Mouse (Mus musculus): ENCODE data around the gene 2310011J03Rik. TPM values are rescaled to one million over a fixed set of nuclear protein-coding genes. Genes with fewer than 3 reads are reported as not detected.
A peak's percentile ranks its signal among the peaks of the same experiment; 100 is the strongest.

Gene 2310011J03Rik
- polyA plus RNA-seq, 1 experiment from 2014 or later = 49.2 TPM

GRCm38 (mm10) chr10:80344131-80344661 is 23.9 kb upstream of the 2310011J03Rik start:
- Histone ChIP-seq H3K4me2 (ENCODE audit: low read depth, low read length) (peak overlapping the region; percentile 42), H3K4me1 (replicated peaks; ENCODE audit: control insufficient read depth, insufficient read depth, low read length) (peaks cover 49% of the 10 kb centered on the region), H3K9ac (ENCODE audit: low read length) (no peak overlapping the region; the same call in 1 of the 2 replicates), H3K36me3 (ENCODE audit: control insufficient read depth, insufficient read depth, low read length) (no peaks in the 10 kb centered on the region), H3K27me3 (ENCODE audit: control insufficient read depth, insufficient read depth, low read depth, low read length) (peaks cover 73% of the 10 kb centered on the region), H3K4me3 (ENCODE audit: low read length) (peak overlapping the region; percentile 19; the same call in 1 of the 2 replicates), H3K9me3 (ENCODE audit: control insufficient read depth, low read length) (no peaks in the 10 kb centered on the region), H3K27ac (ENCODE audit: low read length) (peak overlapping the region; percentile 48; the same call in 1 of the 2 replicates)
- no peak for ATAC-seq (ENCODE audit: low read depth)
- 53% methylated on average over 9 of the region's 9 CpGs for WGBS

DNA sequence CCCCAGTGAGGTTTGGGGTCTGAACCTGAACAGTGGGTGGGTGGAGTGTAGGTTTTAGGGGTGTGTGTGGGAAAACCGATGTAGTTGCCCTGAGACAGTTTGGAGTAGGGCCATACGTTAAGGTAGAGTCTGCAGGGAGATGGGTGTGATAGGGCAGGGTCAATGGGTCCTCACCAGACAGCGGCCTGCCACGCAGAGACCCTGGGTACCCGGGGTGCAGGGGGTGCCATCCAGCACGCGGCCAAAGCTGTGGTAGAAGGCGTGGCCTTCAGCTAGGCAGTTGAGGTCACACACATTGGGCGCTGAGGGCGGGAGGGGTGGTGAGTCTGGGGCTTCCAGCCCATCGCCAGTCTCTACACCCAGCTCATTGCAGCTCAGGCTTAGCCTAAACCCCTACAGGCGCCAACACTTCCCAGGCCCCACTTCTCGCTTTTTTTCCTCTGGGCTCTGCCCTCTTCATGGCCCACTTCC is 23.1 kb upstream of the 2310011J03Rik start:
- Histone ChIP-seq H3K36me3 (ENCODE audit: control insufficient read depth, insufficient read depth, low read length) (no peaks in the 10 kb centered on the region), H3K4me3 (ENCODE audit: low read length) (peak overlapping the region; percentile 40), H3K27me3 (ENCODE audit: control insufficient read depth, insufficient read depth, low read depth, low read length) (peaks cover 66% of the 10 kb centered on the region), H3K4me1 (replicated peaks; ENCODE audit: control insufficient read depth, insufficient read depth, low read length) (peaks cover 42% of the 10 kb centered on the region), H3K9me3 (ENCODE audit: control insufficient read depth, low read length) (no peaks in the 10 kb centered on the region), H3K9ac (ENCODE audit: low read length) (peak overlapping the region; percentile 54), H3K27ac (ENCODE audit: low read length) (peak overlapping the region; percentile 48; the same call in 1 of the 2 replicates), H3K4me2 (ENCODE audit: low read depth, low read length) (peak overlapping the region; percentile 55)
- WGBS = 30% methylated on average over 13 of the region's 13 CpGs
- ATAC-seq (ENCODE audit: low read depth) = peak; percentile 7

GRCm38 (mm10) chr10:80342749-80343424 is 22.6 kb upstream of the 2310011J03Rik start:
- under 1% methylated on average over 30 of the region's 33 CpGs for WGBS
- 0 out of 2 replicates have a peak overlapping the region, but pooled peaks have one; percentile 48 for H3K27ac ChIP-seq (ENCODE audit: low read length)

GRCm38 (mm10) chr10:80342305-80342748 is 22.0 kb upstream of the 2310011J03Rik start:
- Histone ChIP-seq H3K4me1 (replicated peaks; ENCODE audit: control insufficient read depth, insufficient read depth, low read length) (peaks cover 30% of the 10 kb centered on the region), H3K9ac (ENCODE audit: low read length) (no peak overlapping the region)
- no peak for ATAC-seq (ENCODE audit: low read depth)

More at GRCm38 (mm10) chr10:80342749-80343424, 22.6 kb upstream of the 2310011J03Rik start:
- Histone ChIP-seq H3K4me3 (ENCODE audit: low read length) (peak overlapping the region; percentile 40), H3K9me3 (ENCODE audit: control insufficient read depth, low read length) (no peaks in the 10 kb centered on the region), H3K9ac (ENCODE audit: low read length) (peak overlapping the region; percentile 54), H3K4me2 (ENCODE audit: low read depth, low read length) (peak overlapping the region; percentile 55), H3K36me3 (ENCODE audit: control insufficient read depth, insufficient read depth, low read length) (no peaks in the 10 kb centered on the region), H3K4me1 (replicated peaks; ENCODE audit: control insufficient read depth, insufficient read depth, low read length) (peaks cover 36% of the 10 kb centered on the region), H3K27me3 (ENCODE audit: control insufficient read depth, insufficient read depth, low read depth, low read length) (peaks cover 60% of the 10 kb centered on the region)
- peak; percentile 83 for ATAC-seq (ENCODE audit: low read depth)

GRCm38 (mm10) chr10:80341491-80342304 is 21.4 kb upstream of the 2310011J03Rik start:
- Histone ChIP-seq H3K4me3 (ENCODE audit: low read length) (peak overlapping the region; percentile 40), H3K36me3 (ENCODE audit: control insufficient read depth, insufficient read depth, low read length) (no peaks in the 10 kb centered on the region), H3K9me3 (ENCODE audit: control insufficient read depth, low read length) (no peaks in the 10 kb centered on the region), H3K27me3 (ENCODE audit: control insufficient read depth, insufficient read depth, low read depth, low read length) (peaks cover 49% of the 10 kb centered on the region), H3K4me1 (replicated peaks; ENCODE audit: control insufficient read depth, insufficient read depth, low read length) (peaks cover 29% of the 10 kb centered on the region), H3K27ac (ENCODE audit: low read length) (no peak overlapping the region), H3K4me2 (ENCODE audit: low read depth, low read length) (peak overlapping the region; percentile 55; the same call in 1 of the 2 replicates), H3K9ac (ENCODE audit: low read length) (no peak overlapping the region)
- ATAC-seq (ENCODE audit: low read depth) = no peak
- WGBS = 4% methylated on average over 47 of the region's 47 CpGs

More at GRCm38 (mm10) chr10:80342305-80342748, 22.0 kb upstream of the 2310011J03Rik start:
- WGBS = 2% methylated on average over 26 of the region's 26 CpGs
- H3K36me3 ChIP-seq (ENCODE audit: control insufficient read depth, insufficient read depth, low read length) = no peaks in the 10 kb centered on the region
- H3K9me3 ChIP-seq (ENCODE audit: control insufficient read depth, low read length) = no peaks in the 10 kb centered on the region
- H3K27ac ChIP-seq (ENCODE audit: low read length) = no peak overlapping the region
- peak overlapping the region; percentile 40 for H3K4me3 ChIP-seq (ENCODE audit: low read length)
- H3K27me3 ChIP-seq (ENCODE audit: control insufficient read depth, insufficient read depth, low read depth, low read length) = peaks cover 54% of the 10 kb centered on the region
- H3K4me2 ChIP-seq (ENCODE audit: low read depth, low read length) = peak overlapping the region; percentile 55

- H3K9ac ChIP-seq (ENCODE audit: low read length) = no peak overlapping the region
- H3K36me3 ChIP-seq (ENCODE audit: control insufficient read depth, insufficient read depth, low read length) = no peaks in the 10 kb centered on the region
- peaks cover 46% of the 10 kb centered on the region for H3K27me3 ChIP-seq (ENCODE audit: control insufficient read depth, insufficient read depth, low read depth, low read length)
- no peak overlapping the region for H3K4me3 ChIP-seq (ENCODE audit: low read length)
- peaks cover 29% of the 10 kb centered on the region for H3K4me1 ChIP-seq (replicated peaks; ENCODE audit: control insufficient read depth, insufficient read depth, low read length)
- 16% methylated on average over 21 of the region's 21 CpGs for WGBS
- no peak overlapping the region for H3K27ac ChIP-seq (ENCODE audit: low read length)
- H3K4me2 ChIP-seq (ENCODE audit: low read depth, low read length) = no peak overlapping the region
- ATAC-seq (ENCODE audit: low read depth) = no peak
- H3K9me3 ChIP-seq (ENCODE audit: control insufficient read depth, low read length) = no peaks in the 10 kb centered on the region
These were observed 20.7 kb upstream of the 2310011J03Rik start for GRCm38 (mm10) chr10:80341026-80341425.

GRCm38 (mm10) chr10:80339941-80340750 is 19.8 kb upstream of the 2310011J03Rik start:
- WGBS = 21% methylated on average over 19 of the region's 19 CpGs
- Histone ChIP-seq H3K9ac (ENCODE audit: low read length) (no peak overlapping the region), H3K27me3 (ENCODE audit: control insufficient read depth, insufficient read depth, low read depth, low read length) (peaks cover 41% of the 10 kb centered on the region), H3K4me1 (replicated peaks; ENCODE audit: control insufficient read depth, insufficient read depth, low read length) (peaks cover 27% of the 10 kb centered on the region), H3K4me3 (ENCODE audit: low read length) (no peak overlapping the region), H3K9me3 (ENCODE audit: control insufficient read depth, low read length) (no peaks in the 10 kb centered on the region), H3K27ac (ENCODE audit: low read length) (no peak overlapping the region), H3K36me3 (ENCODE audit: control insufficient read depth, insufficient read depth, low read length) (no peaks in the 10 kb centered on the region), H3K4me2 (ENCODE audit: low read depth, low read length) (no peak overlapping the region)
- no peak for ATAC-seq (ENCODE audit: low read depth)

- Histone ChIP-seq H3K4me3 (ENCODE audit: low read length) (no peak overlapping the region), H3K4me2 (ENCODE audit: low read depth, low read length) (no peak overlapping the region), H3K9ac (ENCODE audit: low read length) (no peak overlapping the region), H3K36me3 (ENCODE audit: control insufficient read depth, insufficient read depth, low read length) (no peaks in the 10 kb centered on the region), H3K4me1 (replicated peaks; ENCODE audit: control insufficient read depth, insufficient read depth, low read length) (peaks cover 4% of the 10 kb centered on the region; the same call in 1 of the 2 replicates), H3K9me3 (ENCODE audit: control insufficient read depth, low read length) (no peaks in the 10 kb centered on the region), H3K27me3 (ENCODE audit: control insufficient read depth, insufficient read depth, low read depth, low read length) (peaks cover 12% of the 10 kb centered on the region), H3K27ac (ENCODE audit: low read length) (no peak overlapping the region)
- 82% methylated on average over 12 of the region's 12 CpGs for WGBS
- no peak for ATAC-seq (ENCODE audit: low read depth)
These were observed 15.9 kb upstream of the 2310011J03Rik start for GRCm38 (mm10) chr10:80336263-80336662.

Measured in lung, embryonic 16.5 days (tissue).